Mouse (Mus musculus) testis, adult 2 months (tissue): Measurements from ENCODE around the gene Add3.

Experiments used
- CTCF ChIP-seq: fragments of 200-500 bp; IDR thresholded peaks from 2 replicates; pipeline ENCODE4 v1.5.1; 2012; ENCODE audit warnings: low read depth, mild to moderate bottlenecking, inconsistent platforms, low read length, moderate library complexity; ENCODE audit not compliant: control insufficient read depth, insufficient read depth, insufficient replicate concordance
- POLR2A ChIP-seq: fragments of 200-500 bp; IDR thresholded peaks from 2 replicates; pipeline ENCODE4 v1.6.1; 2012; ENCODE audit warnings: low read depth, mild to moderate bottlenecking, inconsistent platforms, low read length, moderate library complexity; ENCODE audit not compliant: control insufficient read depth

- no peak for TF ChIP-seq POLR2A
- no peak for TF ChIP-seq CTCF
Measured at GRCm38 (mm10) chr19:53262061-53262460, 121.8 kb downstream of the Add3 start.
